Mouse (Mus musculus): ENCODE measurements around the gene Ccdc105. TPM values are rescaled to one million over a fixed set of nuclear protein-coding genes. Genes with fewer than 3 reads are reported as not detected.
A peak's percentile ranks its signal among the peaks of the same experiment; 100 is the strongest.

Gene Ccdc105
- polyA plus RNA-seq (2015; fragmentation: Nextera tagmentation; extraction: Ambion mirVana): 0.15 TPM in 1 of 2 replicates, not detected in the other

DNA sequence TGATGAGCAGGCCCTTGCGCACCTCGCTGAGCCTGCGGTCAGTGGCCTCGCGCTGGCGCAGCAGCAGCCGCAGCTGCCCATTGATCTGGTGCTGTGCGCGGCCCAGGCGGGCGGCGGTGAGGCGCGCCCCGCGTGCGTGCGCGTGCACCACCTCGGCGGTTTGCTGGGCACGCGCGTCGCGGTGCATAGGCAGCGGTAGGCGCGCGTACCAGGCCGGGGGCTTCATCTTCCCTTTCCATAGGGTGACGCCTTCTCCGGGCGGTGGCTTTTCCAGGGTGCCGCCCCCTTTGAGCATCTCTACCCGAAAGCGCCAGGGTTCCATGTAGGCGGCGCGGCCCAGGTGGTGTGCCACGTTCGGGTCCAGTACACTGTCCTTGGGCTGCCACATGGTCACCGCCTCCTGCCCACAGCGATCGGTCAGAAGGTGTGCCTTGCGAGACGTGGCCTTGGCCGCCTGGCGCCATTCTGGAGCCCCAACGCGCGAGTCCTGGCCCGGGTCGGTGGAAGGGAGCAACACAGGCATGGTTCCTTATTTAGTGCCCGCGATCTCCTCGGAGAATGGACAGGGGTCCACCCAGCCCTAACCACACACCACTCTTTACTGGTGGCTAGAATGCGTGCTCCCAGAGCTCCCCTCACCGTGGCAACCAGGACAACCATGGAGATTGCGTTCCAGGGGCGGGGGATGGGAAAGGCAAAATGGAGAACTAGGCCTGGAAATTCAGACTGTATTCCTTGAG, at the start of gene Ccdc105:
Ccdc105 (minus strand) TSS at position 614 of the 740 bp plus-strand sequence.
- Histone ChIP-seq H3K27ac (replicated peaks) (peak within 1 kb of the TSS; percentile 55; the same call in 1 of the 2 replicates), H3K27me3 (no peaks in the 10 kb centered on the region), H3K4me1 (peaks cover 16% of the 10 kb centered on the region), H3K9me3 (replicated peaks) (no peaks in the 10 kb centered on the region), H3K9ac (peak within 1 kb of the TSS; percentile 53; the same call in 1 of the 2 replicates), H3K4me3 (replicated peaks) (peak within 1 kb of the TSS; percentile 56), H3K36me3 (no peaks in the 10 kb centered on the region), H3K4me2 (replicated peaks) (peak within 1 kb of the TSS; percentile 87)
- ATAC-seq (ENCODE audit: insufficient number of reproducible peaks, low FRiP score, low TSS enrichment, low read depth): peak; percentile 90
- WGBS: 1% methylated on average over 61 of the region's 61 CpGs

DNA sequence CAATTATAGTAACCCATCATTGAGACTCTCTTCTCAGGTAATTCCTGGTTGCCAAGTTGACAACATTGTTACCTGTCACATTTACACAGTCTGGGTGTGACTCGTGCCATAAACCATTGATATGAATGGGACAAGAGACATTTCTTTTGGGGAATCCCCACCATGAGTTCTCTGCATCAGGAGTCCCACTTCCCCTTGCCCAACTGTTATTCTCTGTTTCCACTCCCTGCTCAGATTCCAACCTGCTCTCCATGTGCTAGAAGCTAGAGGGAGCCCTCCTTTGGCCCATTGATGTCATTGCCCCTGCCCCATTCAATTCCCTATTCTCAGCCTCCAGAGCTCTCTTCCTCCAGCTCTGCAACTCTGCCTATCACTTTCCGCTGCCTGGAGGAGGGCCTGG, 48.6 kb upstream of the Ccdc105 start:
- no peak overlapping the region for H3K4me2 ChIP-seq (replicated peaks)
- H3K36me3 ChIP-seq: no peaks in the 10 kb centered on the region
- H3K9me3 ChIP-seq (replicated peaks): no peaks in the 10 kb centered on the region
- H3K27ac ChIP-seq (replicated peaks): no peak overlapping the region
- no peak overlapping the region for H3K9ac ChIP-seq
- no peaks in the 10 kb centered on the region for H3K4me1 ChIP-seq
- no peak overlapping the region for H3K4me3 ChIP-seq (replicated peaks)
- no peak for ATAC-seq (ENCODE audit: insufficient number of reproducible peaks, low FRiP score, low TSS enrichment, low read depth)
- no peaks in the 10 kb centered on the region for H3K27me3 ChIP-seq
- 85% methylated on average over 2 of the region's 2 CpGs for WGBS

DNA sequence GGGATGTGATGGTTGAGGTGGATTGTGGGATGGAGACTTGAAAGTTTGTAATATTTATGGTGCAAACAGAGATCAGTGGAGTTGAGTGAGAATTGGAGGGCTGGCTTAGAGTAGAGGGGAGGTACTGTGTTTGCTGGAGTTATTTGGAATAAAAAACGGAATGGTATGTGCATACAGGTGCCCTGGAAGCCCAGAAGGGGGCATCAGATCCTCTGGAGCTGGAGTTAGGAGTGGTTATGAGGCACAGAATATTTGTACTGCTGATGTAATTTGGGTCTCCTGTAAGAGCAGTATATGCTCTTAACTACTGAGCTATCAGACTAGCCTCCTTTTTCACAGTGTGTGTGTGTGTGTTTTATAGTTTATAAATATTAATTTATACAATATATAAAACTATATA, 37.7 kb upstream of the Ccdc105 start:
- Histone ChIP-seq H3K4me1 (0 out of 2 replicates have a peak, but pooled peaks cover 2% of the 10 kb centered on the region), H3K27ac (replicated peaks) (no peak overlapping the region), H3K9ac (no peak overlapping the region), H3K36me3 (no peaks in the 10 kb centered on the region), H3K9me3 (replicated peaks) (no peaks in the 10 kb centered on the region), H3K27me3 (no peaks in the 10 kb centered on the region), H3K4me2 (replicated peaks) (no peak overlapping the region), H3K4me3 (replicated peaks) (no peak overlapping the region)
- 11% methylated on average over 1 of the region's 1 CpGs for WGBS
- no peak for ATAC-seq (ENCODE audit: insufficient number of reproducible peaks, low FRiP score, low TSS enrichment, low read depth)

DNA sequence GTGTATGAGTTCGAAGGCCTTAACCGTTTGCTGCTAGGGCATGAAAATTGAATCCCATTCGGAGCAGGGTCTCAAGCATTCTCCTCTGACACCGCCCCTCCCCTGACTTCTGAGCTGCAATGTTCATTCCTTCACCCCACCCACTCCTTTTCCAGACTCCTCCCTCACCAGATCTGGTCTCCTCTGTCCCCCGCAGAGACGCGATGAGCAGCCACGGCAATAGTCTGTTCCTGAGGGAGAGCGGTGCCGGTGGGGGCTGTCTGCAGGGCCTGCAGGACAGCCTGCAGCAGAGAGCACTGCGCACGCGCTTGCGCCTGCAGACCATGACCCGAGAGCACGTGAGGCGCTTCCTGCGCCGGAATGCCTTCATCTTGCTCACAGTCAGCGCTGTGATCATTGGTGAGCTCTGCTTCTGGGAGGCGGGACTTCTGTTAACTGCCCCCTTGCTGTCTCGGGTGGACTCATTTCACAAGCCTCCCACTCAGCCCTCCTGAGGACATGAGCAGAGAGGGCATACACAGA, 34.8 kb upstream of the Ccdc105 start:
- Histone ChIP-seq H3K27me3 (no peaks in the 10 kb centered on the region), H3K27ac (replicated peaks) (peak overlapping the region; percentile 68), H3K9ac (peak overlapping the region; percentile 39; the same call in 1 of the 2 replicates), H3K36me3 (no peaks in the 10 kb centered on the region), H3K4me3 (replicated peaks) (peak overlapping the region; percentile 50), H3K4me1 (0 out of 2 replicates have a peak, but pooled peaks cover 2% of the 10 kb centered on the region), H3K9me3 (replicated peaks) (no peaks in the 10 kb centered on the region), H3K4me2 (replicated peaks) (peak overlapping the region; percentile 77)
- peak; percentile 88 for ATAC-seq (ENCODE audit: insufficient number of reproducible peaks, low FRiP score, low TSS enrichment, low read depth)
- 3% methylated on average over 22 of the region's 22 CpGs for WGBS

DNA sequence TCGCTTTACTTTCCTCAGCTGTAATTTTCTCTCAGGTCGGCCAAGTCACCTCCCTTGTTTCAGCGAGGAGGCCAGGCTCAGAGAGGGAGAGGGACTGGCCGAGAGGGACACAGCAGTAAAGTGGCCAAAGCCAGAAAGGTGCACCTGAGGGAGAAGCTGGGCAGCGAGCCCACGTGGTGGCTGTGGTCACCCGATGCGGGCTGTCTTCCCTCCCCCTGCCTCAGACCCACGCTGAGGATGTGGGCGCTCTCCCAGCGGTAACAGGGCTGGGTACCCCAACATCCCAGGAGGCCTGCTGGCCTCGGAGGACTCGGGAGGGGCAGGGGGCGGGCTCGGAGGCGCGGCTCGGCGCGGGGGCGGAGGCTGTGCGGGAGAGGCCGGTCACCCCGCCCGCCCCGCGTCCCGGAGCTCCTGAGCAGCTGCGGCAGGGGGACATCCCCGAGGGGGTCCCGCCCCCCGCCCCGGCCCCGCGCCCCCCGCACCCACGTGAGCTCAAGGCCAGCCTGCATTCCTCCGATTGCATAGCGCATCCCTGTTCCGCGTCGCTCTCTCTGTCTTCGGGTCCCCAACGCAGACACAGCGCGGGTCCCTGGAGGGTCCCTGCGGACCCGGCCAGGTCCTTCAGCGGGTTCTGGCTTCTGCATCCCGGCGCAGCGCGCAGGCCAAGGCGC, 27.3 kb upstream of the Ccdc105 start, which contains the start of gene Slc1a6:
Slc1a6 (plus strand) TSS at position 516 of the 671 bp plus-strand sequence.
- Histone ChIP-seq H3K4me1 (peaks cover 14% of the 10 kb centered on the region), H3K27ac (replicated peaks) (no peak within 1 kb of the TSS), H3K9me3 (replicated peaks) (no peaks in the 10 kb centered on the region), H3K9ac (peak within 1 kb of the TSS; percentile 39), H3K4me2 (replicated peaks) (peak within 1 kb of the TSS; percentile 96), H3K27me3 (no peaks in the 10 kb centered on the region), H3K36me3 (no peaks in the 10 kb centered on the region), H3K4me3 (replicated peaks) (peak within 1 kb of the TSS; percentile 56)
- under 1% methylated on average over 27 of the region's 54 CpGs for WGBS
- peak; percentile 67; the same call in 1 of the 2 replicates for ATAC-seq (ENCODE audit: insufficient number of reproducible peaks, low FRiP score, low TSS enrichment, low read depth)

DNA sequence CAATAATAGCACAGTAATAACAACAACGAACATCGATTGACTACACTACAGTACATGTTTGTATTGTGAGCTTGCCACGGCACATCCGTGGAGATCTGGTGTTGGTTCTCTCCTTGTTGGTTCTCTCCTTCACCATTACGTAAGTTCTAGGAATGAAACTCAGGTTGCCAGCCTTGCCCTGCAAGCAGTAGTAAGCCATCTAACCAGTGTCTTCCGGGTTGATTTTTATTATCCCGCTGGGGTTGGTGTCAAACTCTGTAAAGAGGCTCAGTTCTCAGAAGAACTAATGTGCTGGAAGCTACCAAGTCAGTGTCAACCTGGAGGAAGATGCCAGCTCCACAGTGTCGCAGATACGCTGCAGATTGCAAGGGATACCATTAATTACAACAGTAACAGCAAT, 26.7 kb upstream of the Ccdc105 start:
- H3K4me2 ChIP-seq (replicated peaks): peak overlapping the region; percentile 96
- H3K4me1 ChIP-seq: peaks cover 14% of the 10 kb centered on the region
- 58% methylated on average over 9 of the region's 9 CpGs for WGBS
- H3K9ac ChIP-seq: no peak overlapping the region
- ATAC-seq (ENCODE audit: insufficient number of reproducible peaks, low FRiP score, low TSS enrichment, low read depth): no peak
- H3K9me3 ChIP-seq (replicated peaks): no peaks in the 10 kb centered on the region
- H3K36me3 ChIP-seq: no peaks in the 10 kb centered on the region
- no peaks in the 10 kb centered on the region for H3K27me3 ChIP-seq
- H3K27ac ChIP-seq (replicated peaks): no peak overlapping the region
- peak overlapping the region; percentile 56 for H3K4me3 ChIP-seq (replicated peaks)

DNA sequence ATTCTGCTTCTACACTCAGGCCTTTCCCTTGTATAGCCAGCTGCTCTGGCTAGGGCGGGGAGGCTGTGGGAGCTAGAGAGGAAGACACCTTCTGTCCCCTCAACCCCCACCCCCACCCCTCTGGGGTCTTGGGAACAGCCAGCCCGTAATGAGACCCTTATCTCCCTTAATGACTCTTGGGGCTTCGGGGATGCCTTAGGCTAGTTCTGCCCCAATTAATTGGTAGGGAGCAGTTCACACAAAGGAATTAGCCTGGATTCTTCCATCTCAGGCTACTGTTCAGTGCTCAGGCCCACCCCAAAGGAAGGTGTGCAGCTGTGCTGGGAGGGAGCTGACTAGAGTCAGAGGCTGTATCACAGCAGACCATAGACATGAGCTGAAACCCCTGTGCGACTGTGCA, 23.0 kb upstream of the Ccdc105 start:
- no peak for ATAC-seq (ENCODE audit: insufficient number of reproducible peaks, low FRiP score, low TSS enrichment, low read depth)

DNA sequence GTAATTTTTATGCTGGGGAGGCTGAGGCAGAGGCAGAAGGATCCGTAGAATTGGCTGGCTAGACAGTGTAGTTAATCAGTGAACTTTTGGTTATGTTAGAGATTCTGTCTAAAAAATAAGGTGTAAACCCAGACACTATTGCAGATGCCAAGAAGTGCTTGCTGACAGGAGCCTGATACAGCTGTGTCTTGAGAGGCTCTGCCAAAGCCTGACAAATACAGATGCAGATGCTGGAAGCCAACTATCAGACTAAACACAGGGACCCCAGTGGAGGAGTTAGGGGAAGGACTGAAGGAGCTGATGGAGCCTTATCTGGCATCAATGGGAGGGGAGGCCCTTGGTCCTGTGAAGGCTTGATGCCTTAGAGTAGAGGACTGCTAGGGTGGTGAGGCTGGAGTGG, 12.7 kb upstream of the Ccdc105 start:
- no peaks in the 10 kb centered on the region for H3K4me1 ChIP-seq
- H3K36me3 ChIP-seq: no peaks in the 10 kb centered on the region
- no peak for ATAC-seq (ENCODE audit: insufficient number of reproducible peaks, low FRiP score, low TSS enrichment, low read depth)
- H3K27me3 ChIP-seq: no peaks in the 10 kb centered on the region
- H3K4me2 ChIP-seq (replicated peaks): no peak overlapping the region
- peaks cover 3% of the 10 kb centered on the region; the same call in 1 of the 2 replicates for H3K9me3 ChIP-seq (replicated peaks)
- WGBS: 83% methylated on average over 1 of the region's 1 CpGs
- no peak overlapping the region for H3K4me3 ChIP-seq (replicated peaks)
- no peak overlapping the region for H3K27ac ChIP-seq (replicated peaks)
- no peak overlapping the region for H3K9ac ChIP-seq

More for the DNA sequence above, 23.0 kb upstream of the Ccdc105 start:
- Histone ChIP-seq H3K27me3 (no peaks in the 10 kb centered on the region), H3K9ac (no peak overlapping the region), H3K4me3 (replicated peaks) (no peak overlapping the region), H3K4me1 (peaks cover 13% of the 10 kb centered on the region), H3K27ac (replicated peaks) (no peak overlapping the region), H3K9me3 (replicated peaks) (no peaks in the 10 kb centered on the region), H3K4me2 (replicated peaks) (no peak overlapping the region), H3K36me3 (no peaks in the 10 kb centered on the region)
- WGBS: 43% methylated on average over 4 of the region's 4 CpGs

DNA sequence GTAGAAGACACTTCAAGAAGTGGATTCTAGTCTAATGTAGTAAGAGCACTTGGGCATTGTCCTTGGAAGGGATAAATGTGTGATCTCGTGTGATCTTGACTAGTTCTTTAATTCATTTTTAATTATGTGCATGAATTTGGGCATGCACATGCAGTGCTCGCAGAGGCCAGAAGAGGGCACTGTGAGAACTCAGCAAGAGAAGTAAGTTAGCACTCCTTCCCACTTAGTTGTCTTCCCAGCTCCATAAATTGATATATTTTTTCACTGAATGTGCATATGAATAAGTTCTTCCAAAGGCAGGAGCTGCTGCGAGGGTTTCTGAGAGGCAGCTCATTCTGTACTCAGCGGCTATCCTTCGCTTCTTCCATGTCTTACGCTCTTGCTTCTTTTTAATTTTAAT, 3.2 kb upstream of the Ccdc105 start:
- Histone ChIP-seq H3K27ac (replicated peaks) (no peak overlapping the region), H3K36me3 (no peaks in the 10 kb centered on the region), H3K4me1 (peaks cover 12% of the 10 kb centered on the region; the same call in 1 of the 2 replicates), H3K4me2 (replicated peaks) (no peak overlapping the region), H3K4me3 (replicated peaks) (no peak overlapping the region), H3K9me3 (replicated peaks) (no peaks in the 10 kb centered on the region), H3K9ac (no peak overlapping the region), H3K27me3 (no peaks in the 10 kb centered on the region)
- no peak for ATAC-seq (ENCODE audit: insufficient number of reproducible peaks, low FRiP score, low TSS enrichment, low read depth)
- WGBS: 30% methylated on average over 6 of the region's 6 CpGs

DNA sequence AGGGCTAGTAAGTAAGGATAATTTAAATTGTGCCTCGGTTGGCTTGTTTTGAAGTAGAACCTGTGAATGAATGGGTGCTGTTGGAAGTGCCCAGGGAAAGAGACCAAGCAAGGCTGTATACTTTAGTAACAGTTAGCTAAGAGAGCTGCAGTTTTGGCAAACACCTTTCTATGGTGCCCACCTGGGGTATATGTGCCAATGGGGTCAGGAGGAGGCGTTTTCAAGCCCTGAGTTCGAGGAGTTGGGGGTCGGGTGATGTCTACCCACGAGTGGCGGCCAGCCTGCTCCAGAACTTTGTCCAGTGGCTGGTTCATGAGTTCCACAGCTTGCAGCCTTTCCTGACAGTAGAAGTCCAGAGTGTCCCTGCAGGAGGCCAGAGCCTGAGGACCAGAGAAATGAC, 3.9 kb downstream of the Ccdc105 start:
- no peaks in the 10 kb centered on the region for H3K27me3 ChIP-seq
- H3K9me3 ChIP-seq (replicated peaks): no peaks in the 10 kb centered on the region
- no peak for ATAC-seq (ENCODE audit: insufficient number of reproducible peaks, low FRiP score, low TSS enrichment, low read depth)
- no peak overlapping the region for H3K4me3 ChIP-seq (replicated peaks)
- H3K4me1 ChIP-seq: peaks cover 23% of the 10 kb centered on the region
- no peak overlapping the region for H3K27ac ChIP-seq (replicated peaks)
- no peak overlapping the region for H3K4me2 ChIP-seq (replicated peaks)
- 81% methylated on average over 6 of the region's 6 CpGs for WGBS
- no peaks in the 10 kb centered on the region for H3K36me3 ChIP-seq
- H3K9ac ChIP-seq: no peak overlapping the region

DNA sequence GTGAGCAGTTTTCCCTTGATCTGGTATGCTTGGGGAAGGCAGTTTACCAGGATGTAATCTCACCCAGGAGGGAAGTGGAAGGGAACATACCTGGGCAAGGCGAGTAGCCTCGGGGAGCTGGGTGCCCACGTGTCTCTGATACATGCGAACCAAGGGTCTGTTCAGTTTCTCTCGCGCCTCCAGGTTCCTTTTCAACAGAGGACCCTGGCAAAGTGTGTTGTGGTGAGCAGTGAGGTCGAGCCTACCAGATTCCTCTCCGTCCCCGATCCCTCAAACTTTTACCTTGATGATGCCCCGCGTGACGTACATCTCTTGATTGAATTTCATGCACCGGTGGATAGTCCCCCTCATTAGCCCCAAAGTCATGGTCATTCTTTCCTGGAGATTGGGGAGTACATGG, 4.7 kb downstream of the Ccdc105 start:
- H3K4me1 ChIP-seq: peaks cover 23% of the 10 kb centered on the region
- H3K4me2 ChIP-seq (replicated peaks): no peak overlapping the region
- no peak overlapping the region for H3K4me3 ChIP-seq (replicated peaks)
- no peaks in the 10 kb centered on the region for H3K9me3 ChIP-seq (replicated peaks)
- H3K9ac ChIP-seq: no peak overlapping the region
- ATAC-seq (ENCODE audit: insufficient number of reproducible peaks, low FRiP score, low TSS enrichment, low read depth): no peak
- H3K36me3 ChIP-seq: no peaks in the 10 kb centered on the region
- no peak overlapping the region for H3K27ac ChIP-seq (replicated peaks)
- no peaks in the 10 kb centered on the region for H3K27me3 ChIP-seq
- WGBS: 78% methylated on average over 13 of the region's 13 CpGs

Data from embryonic facial prominence, embryonic 15.5 days (tissue).